Mouse (Mus musculus): ENCODE measurements around the gene Gm43951. TPM values are rescaled to one million over a fixed set of nuclear protein-coding genes. Genes with fewer than 3 reads are reported as not detected.

The Gm43951 gene
- polyA plus RNA-seq (2012; rRNA removed): 0.78 and 1.1 TPM in 2 replicates

- TF ChIP-seq CTCF (IDR thresholded peaks at IDR 0.05; ENCODE audit: control insufficient read depth, insufficient read depth, insufficient replicate concordance, low read depth, low read length) (no peak), POLR2A (IDR thresholded peaks at IDR 0.05; ENCODE audit: control insufficient read depth, low read depth, low read length) (no peak)
- peak within 1 kb of the TSS; percentile 91 for H3K4me3 ChIP-seq (ENCODE audit: control insufficient read depth, low read depth, low read length)
- H3K27me3 ChIP-seq (ENCODE audit: control insufficient read depth, insufficient read depth, low read length): no peaks in the 10 kb centered on the region
- no peaks in the 10 kb centered on the region for H3K36me3 ChIP-seq (ENCODE audit: control insufficient read depth, insufficient read depth, low read length)
- peak within 1 kb of the TSS; percentile 99 for H3K27ac ChIP-seq (ENCODE audit: control insufficient read depth, insufficient read depth, low read depth, low read length)
- peaks cover 13% of the 10 kb centered on the region for H3K4me1 ChIP-seq (ENCODE audit: control insufficient read depth, insufficient read depth, low read length)
These were observed at the start of gene Gm43951 for GRCm38 (mm10) chr11:72206341-72207203. Gm43951 (minus strand) TSS chr11:72206840.

GRCm38 (mm10) chr11:72256441-72256840 lies 49.8 kb upstream of the Gm43951 start:
- Histone ChIP-seq H3K4me3 (ENCODE audit: control insufficient read depth, low read depth, low read length) (no peak overlapping the region), H3K4me1 (ENCODE audit: control insufficient read depth, insufficient read depth, low read length) (no peaks in the 10 kb centered on the region), H3K27ac (ENCODE audit: control insufficient read depth, insufficient read depth, low read depth, low read length) (no peak overlapping the region), H3K36me3 (ENCODE audit: control insufficient read depth, insufficient read depth, low read length) (no peaks in the 10 kb centered on the region), H3K27me3 (ENCODE audit: control insufficient read depth, insufficient read depth, low read length) (no peaks in the 10 kb centered on the region)
- TF ChIP-seq CTCF (IDR thresholded peaks at IDR 0.05; ENCODE audit: control insufficient read depth, insufficient read depth, insufficient replicate concordance, low read depth, low read length): no peak
- TF ChIP-seq POLR2A (IDR thresholded peaks at IDR 0.05; ENCODE audit: control insufficient read depth, low read depth, low read length): no peak

- TF ChIP-seq POLR2A (IDR thresholded peaks at IDR 0.05; ENCODE audit: control insufficient read depth, low read depth, low read length): no peak
- TF ChIP-seq CTCF (IDR thresholded peaks at IDR 0.05; ENCODE audit: control insufficient read depth, insufficient read depth, insufficient replicate concordance, low read depth, low read length): no peak
- H3K27ac ChIP-seq (ENCODE audit: control insufficient read depth, insufficient read depth, low read depth, low read length): no peak overlapping the region
- no peaks in the 10 kb centered on the region for H3K36me3 ChIP-seq (ENCODE audit: control insufficient read depth, insufficient read depth, low read length)
- no peaks in the 10 kb centered on the region for H3K4me1 ChIP-seq (ENCODE audit: control insufficient read depth, insufficient read depth, low read length)
- no peak overlapping the region for H3K4me3 ChIP-seq (ENCODE audit: control insufficient read depth, low read depth, low read length)
- no peaks in the 10 kb centered on the region for H3K27me3 ChIP-seq (ENCODE audit: control insufficient read depth, insufficient read depth, low read length)
These were observed 49.0 kb upstream of the Gm43951 start for GRCm38 (mm10) chr11:72255629-72256028.

- no peaks in the 10 kb centered on the region for H3K4me1 ChIP-seq (ENCODE audit: control insufficient read depth, insufficient read depth, low read length)
- TF ChIP-seq POLR2A (IDR thresholded peaks at IDR 0.05; ENCODE audit: control insufficient read depth, low read depth, low read length) (no peak), CTCF (IDR thresholded peaks at IDR 0.05; ENCODE audit: control insufficient read depth, insufficient read depth, insufficient replicate concordance, low read depth, low read length) (no peak)
- peak overlapping the region; percentile 7; the same call in 1 of the 2 replicates for H3K4me3 ChIP-seq (ENCODE audit: control insufficient read depth, low read depth, low read length)
- no peak overlapping the region for H3K27ac ChIP-seq (ENCODE audit: control insufficient read depth, insufficient read depth, low read depth, low read length)
- no peaks in the 10 kb centered on the region for H3K27me3 ChIP-seq (ENCODE audit: control insufficient read depth, insufficient read depth, low read length)
- H3K36me3 ChIP-seq (ENCODE audit: control insufficient read depth, insufficient read depth, low read length): no peaks in the 10 kb centered on the region
These were observed 38.6 kb upstream of the Gm43951 start for GRCm38 (mm10) chr11:72245196-72245753.

- Histone ChIP-seq H3K27me3 (ENCODE audit: control insufficient read depth, insufficient read depth, low read length) (no peaks in the 10 kb centered on the region), H3K4me3 (ENCODE audit: control insufficient read depth, low read depth, low read length) (no peak overlapping the region), H3K4me1 (ENCODE audit: control insufficient read depth, insufficient read depth, low read length) (no peaks in the 10 kb centered on the region), H3K27ac (ENCODE audit: control insufficient read depth, insufficient read depth, low read depth, low read length) (no peak overlapping the region), H3K36me3 (ENCODE audit: control insufficient read depth, insufficient read depth, low read length) (no peaks in the 10 kb centered on the region)
- TF ChIP-seq CTCF (IDR thresholded peaks at IDR 0.05; ENCODE audit: control insufficient read depth, insufficient read depth, insufficient replicate concordance, low read depth, low read length): no peak
- no peak for TF ChIP-seq POLR2A (IDR thresholded peaks at IDR 0.05; ENCODE audit: control insufficient read depth, low read depth, low read length)
These were observed 33.6 kb upstream of the Gm43951 start for GRCm38 (mm10) chr11:72240062-72240860.

GRCm38 (mm10) chr11:72234013-72234412 lies 27.4 kb upstream of the Gm43951 start:
- TF ChIP-seq POLR2A (IDR thresholded peaks at IDR 0.05; ENCODE audit: control insufficient read depth, low read depth, low read length): 0 out of 2 replicates have a peak, but pooled peaks have one; percentile 47
- no peak for TF ChIP-seq CTCF (IDR thresholded peaks at IDR 0.05; ENCODE audit: control insufficient read depth, insufficient read depth, insufficient replicate concordance, low read depth, low read length)

More at GRCm38 (mm10) chr11:72234013-72234412, 27.4 kb upstream of the Gm43951 start:
- no peaks in the 10 kb centered on the region for H3K27me3 ChIP-seq (ENCODE audit: control insufficient read depth, insufficient read depth, low read length)
- H3K4me1 ChIP-seq (ENCODE audit: control insufficient read depth, insufficient read depth, low read length): peaks cover 2% of the 10 kb centered on the region; the same call in 1 of the 2 replicates
- H3K36me3 ChIP-seq (ENCODE audit: control insufficient read depth, insufficient read depth, low read length): no peaks in the 10 kb centered on the region
- H3K4me3 ChIP-seq (ENCODE audit: control insufficient read depth, low read depth, low read length): peak overlapping the region; percentile 59
- peak overlapping the region; percentile 2; the same call in 1 of the 2 replicates for H3K27ac ChIP-seq (ENCODE audit: control insufficient read depth, insufficient read depth, low read depth, low read length)
